Mouse (Mus musculus) heart, embryonic 13.5 days (tissue): Measurements from ENCODE around the gene Elovl1. TPM values are rescaled to one million over a fixed set of nuclear protein-coding genes. Genes with fewer than 3 reads are reported as not detected.

ENCODE experiments used
- ATAC-seq: fragments of 200-750 bp; cut with Nextera tagmentation; 2 replicates; pipeline ENCODE4 v1.8.0; 2017; ENCODE audit warnings: moderate TSS enrichment; ENCODE audit not compliant: insufficient number of reproducible peaks, low FRiP score, low TSS enrichment; ENCODE audit errors: extremely low read depth
- H3K27ac ChIP-seq: fragments of 300-500 bp; sonication (generic); replicated peaks from 2 replicates; pipeline ENCODE4 v1.5.1; 2015; ENCODE audit warnings: moderate library complexity, mild to moderate bottlenecking, inconsistent platforms
- H3K27me3 ChIP-seq: fragments of 300-500 bp; sonication (generic); replicated peaks from 2 replicates; pipeline ENCODE4 v1.6.1; 2015; ENCODE audit warnings: mild to moderate bottlenecking, inconsistent platforms
- H3K36me3 ChIP-seq: fragments of 300-500 bp; sonication (generic); 2 replicates; pipeline ENCODE4 v1.6.1; 2015; ENCODE audit warnings: mild to moderate bottlenecking, inconsistent platforms
- H3K4me1 ChIP-seq: fragments of 300-500 bp; sonication (generic); 2 replicates; pipeline ENCODE4 v1.6.1; 2015; ENCODE audit warnings: inconsistent platforms
- H3K4me2 ChIP-seq: fragments of 300-500 bp; sonication (generic); 2 replicates; pipeline ENCODE4 v1.6.1; 2015; ENCODE audit warnings: inconsistent platforms, mild to moderate bottlenecking, moderate library complexity
- H3K4me3 ChIP-seq: fragments of 300-500 bp; sonication (generic); 2 replicates; pipeline ENCODE4 v1.5.1; 2015; ENCODE audit warnings: moderate library complexity, mild to moderate bottlenecking, inconsistent platforms
- H3K9ac ChIP-seq: fragments of 300-500 bp; sonication (generic); 2 replicates; pipeline ENCODE4 v1.6.1; 2015; ENCODE audit warnings: inconsistent platforms, mild to moderate bottlenecking, moderate library complexity
- H3K9me3 ChIP-seq: fragments of 300-500 bp; sonication (generic); 2 replicates; pipeline ENCODE4 v1.6.1; 2016; ENCODE audit warnings: inconsistent platforms
- WGBS: fragments of 180-500 bp; shearing (Covaris S2); methylation state at CpG from one replicate; pipeline ENCODE4 v1.1.7; 2015; ENCODE audit warnings: mixed read lengths; 5-methylcytosine and 5-hydroxymethylcytosine counted together
- polyA plus RNA-seq: library from polyadenylated mRNA; unstranded; fragments of >200 nt; fragmentation: Nextera tagmentation; extraction: Ambion mirVana; gene quantifications from 2 replicates; pipeline ENCODE4 v1.2.1, GENCODE M21; 2015

Gene Elovl1
- polyA plus RNA-seq, 1 experiment from 2014 or later: 56.4 TPM

GRCm38 (mm10) chr4:118471281-118471680 is 43.4 kb downstream of the Elovl1 start:
- Histone ChIP-seq H3K4me2 (no peak overlapping the region), H3K27me3 (0 out of 2 replicates have a peak, but pooled peaks cover 3% of the 10 kb centered on the region), H3K4me3 (no peak overlapping the region), H3K36me3 (no peaks in the 10 kb centered on the region; the same call in 1 of the 2 replicates), H3K9me3 (no peaks in the 10 kb centered on the region), H3K4me1 (no peaks in the 10 kb centered on the region), H3K27ac (no peak overlapping the region), H3K9ac (no peak overlapping the region)
- no peak for ATAC-seq
- WGBS: 81% methylated on average over 6 of the region's 6 CpGs

- no peaks in the 10 kb centered on the region for H3K9me3 ChIP-seq
- H3K4me1 ChIP-seq: no peaks in the 10 kb centered on the region
- 86% methylated on average over 11 of the region's 11 CpGs for WGBS
- no peak overlapping the region for H3K27ac ChIP-seq
- no peak overlapping the region for H3K9ac ChIP-seq
- 0 out of 2 replicates have a peak, but pooled peaks cover 3% of the 10 kb centered on the region for H3K27me3 ChIP-seq
- no peak overlapping the region for H3K4me3 ChIP-seq
- H3K4me2 ChIP-seq: no peak overlapping the region
- no peaks in the 10 kb centered on the region; the same call in 1 of the 2 replicates for H3K36me3 ChIP-seq
- ATAC-seq: no peak
Observed at GRCm38 (mm10) chr4:118472687-118473086, 44.8 kb downstream of the Elovl1 start.

DNA sequence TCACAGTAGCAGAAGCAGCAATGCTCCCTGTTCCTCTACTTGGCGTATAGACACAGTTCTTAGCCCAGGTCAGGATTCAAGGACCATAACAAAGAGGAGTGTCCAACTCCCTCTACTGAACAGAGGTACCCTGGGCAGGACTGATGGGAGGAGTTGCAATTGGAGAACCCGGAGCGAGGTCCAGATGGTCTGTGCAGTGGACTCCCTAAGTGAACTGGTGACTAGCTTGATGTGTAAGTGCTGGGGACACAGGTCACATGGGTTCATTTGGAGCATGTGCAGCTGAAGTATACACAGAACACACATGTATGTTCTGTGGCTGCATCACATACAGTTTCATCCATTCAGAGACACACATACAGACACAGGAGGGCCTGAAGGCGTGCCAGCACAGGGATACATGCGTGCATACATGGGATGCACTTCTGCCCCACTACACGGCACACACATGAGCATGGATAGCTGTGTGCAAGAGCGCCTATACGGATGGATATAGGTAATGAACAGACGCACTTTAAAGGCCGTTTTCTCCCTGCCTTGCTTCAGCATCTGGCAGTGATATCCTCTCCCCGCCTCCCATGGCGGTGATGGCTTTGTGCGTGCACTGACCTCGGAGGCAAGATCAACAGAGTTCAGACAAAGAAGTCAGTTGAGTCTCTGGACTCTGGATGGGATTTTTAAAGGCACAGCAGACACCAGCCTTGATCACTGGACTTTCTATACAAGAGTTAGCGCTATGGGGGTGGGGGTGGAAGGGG is 49.1 kb downstream of the Elovl1 start:
- 71% methylated on average over 15 of the region's 15 CpGs for WGBS
- no peaks in the 10 kb centered on the region for H3K4me1 ChIP-seq
- H3K9ac ChIP-seq: no peak overlapping the region
- H3K4me3 ChIP-seq: no peak overlapping the region
- H3K9me3 ChIP-seq: no peaks in the 10 kb centered on the region
- no peaks in the 10 kb centered on the region; the same call in 1 of the 2 replicates for H3K36me3 ChIP-seq
- ATAC-seq: no peak
- 0 out of 2 replicates have a peak, but pooled peaks cover 8% of the 10 kb centered on the region for H3K27me3 ChIP-seq
- no peak overlapping the region for H3K27ac ChIP-seq
- H3K4me2 ChIP-seq: no peak overlapping the region

Other genes starting within 250 kb of the Elovl1 start
- gene Kdm4a, start 248.1 kb upstream of the Elovl1 start, polyA plus RNA-seq: 21.2 and 24.4 TPM in 2 replicates
- gene Ptprf, start 136.7 kb upstream of the Elovl1 start, polyA plus RNA-seq: 24.0 and 26.9 TPM in 2 replicates
- 4.1 and 4.4 TPM in 2 replicates for gene Szt2, start 18.8 kb upstream of the Elovl1 start, polyA plus RNA-seq
- gene Med8, start 18.8 kb upstream of the Elovl1 start, polyA plus RNA-seq: 73.2 and 81.3 TPM in 2 replicates
- 171 and 186 TPM in 2 replicates for gene Cdc20, start 9.3 kb downstream of the Elovl1 start, polyA plus RNA-seq
- 2.1 and 2.2 TPM in 2 replicates for gene Mpl, start 29.4 kb downstream of the Elovl1 start, polyA plus RNA-seq
- gene Tie1, start 62.0 kb downstream of the Elovl1 start, polyA plus RNA-seq: 57.7 and 61.1 TPM in 2 replicates
- gene 2610528J11Rik, start 98.9 kb downstream of the Elovl1 start, polyA plus RNA-seq: 0.36 and 0.75 TPM in 2 replicates
- 0.24 and 0.43 TPM in 2 replicates for gene Tmem125, start 116.0 kb downstream of the Elovl1 start, polyA plus RNA-seq
- gene Cfap57, start 192.7 kb downstream of the Elovl1 start, polyA plus RNA-seq: 0.31 and 0.53 TPM in 2 replicates
- gene Ebna1bp2, start 192.7 kb downstream of the Elovl1 start, polyA plus RNA-seq: 76.0 and 78.9 TPM in 2 replicates
- gene Olfr62, start 230.9 kb downstream of the Elovl1 start, polyA plus RNA-seq: not detected in 2 replicates